Mouse (Mus musculus) C2C12 (cell line): ENCODE measurements around the gene Bcas3. TPM values are rescaled to one million over a fixed set of nuclear protein-coding genes. Genes with fewer than 3 reads are reported as not detected.

ENCODE experiments used
- H3K27me3 ChIP-seq: one replicate; pipeline ENCODE4 v1.6.1; 2011; ENCODE audit not compliant: control insufficient read depth, insufficient read depth, insufficient read length
- H3K36me3 ChIP-seq: one replicate; pipeline ENCODE4 v1.6.1; 2011; ENCODE audit not compliant: control insufficient read depth, insufficient read depth
- H3K4me3 ChIP-seq: one replicate; pipeline ENCODE4 v1.5.1; 2011; ENCODE audit warnings: mild to moderate bottlenecking, control low read depth; ENCODE audit not compliant: poor library complexity, insufficient read depth, severe bottlenecking
- H3K79me2 ChIP-seq: one replicate; pipeline ENCODE4 v1.6.1; 2011; ENCODE audit not compliant: control insufficient read depth, insufficient read depth
- H3K79me3 ChIP-seq: one replicate; pipeline ENCODE4 v1.6.1; 2011; ENCODE audit warnings: low read depth, control low read depth
- H3ac ChIP-seq: one replicate; pipeline ENCODE3; 2011; ENCODE audit warnings: low read depth; ENCODE audit not compliant: control insufficient read depth, insufficient read length
- CEBPB ChIP-seq: IDR thresholded peaks from one replicate; pipeline ENCODE4 v1.6.1; 2011; ENCODE audit warnings: low read depth, mild to moderate bottlenecking, control low read depth, moderate library complexity
- CTCF ChIP-seq: IDR thresholded peaks from one replicate; pipeline ENCODE4 v1.5.1; 2011; ENCODE audit not compliant: control insufficient read depth, insufficient read depth, insufficient read length
- FOSL1 ChIP-seq: IDR thresholded peaks from one replicate; pipeline ENCODE4 v1.8.0; 2011; ENCODE audit warnings: mild to moderate bottlenecking, low read length; ENCODE audit not compliant: poor library complexity, insufficient read depth, severe bottlenecking
- MAX ChIP-seq: IDR thresholded peaks from one replicate; pipeline ENCODE4 v1.6.1; 2011; ENCODE audit warnings: mild to moderate bottlenecking, control low read depth
- MYOD1 ChIP-seq: IDR thresholded peaks from one replicate; pipeline ENCODE4 v1.6.1; 2011; ENCODE audit warnings: low read depth; ENCODE audit not compliant: control insufficient read depth, insufficient read length
- MYOG ChIP-seq: IDR thresholded peaks from one replicate; pipeline ENCODE4 v1.6.1; 2011; ENCODE audit not compliant: control insufficient read depth, insufficient read length; ENCODE audit errors: extremely low read depth
- USF1 ChIP-seq: IDR thresholded peaks from one replicate; pipeline ENCODE4 v1.6.1; 2011; ENCODE audit warnings: low read depth, mild to moderate bottlenecking, control low read depth, moderate library complexity
- polyA plus RNA-seq: library from polyadenylated mRNA; unstranded; fragments of >200 nt; fragmentation: generic; extraction: Trizol; gene quantifications from one replicate; pipeline ENCODE4 v1.2.1, GENCODE M21; 2012; ENCODE audit warnings: missing spikeins

Bcas3 gene
- polyA plus RNA-seq, 1 experiment = 11.1 TPM

- Histone ChIP-seq H3K4me3 (no peak overlapping the region), H3K36me3 (no peaks in the 10 kb centered on the region), H3K79me2 (no peaks in the 10 kb centered on the region), H3ac (no peak overlapping the region), H3K27me3 (no peaks in the 10 kb centered on the region), H3K79me3 (no peaks in the 10 kb centered on the region)
- TF ChIP-seq MYOG (no peak), FOSL1 (no peak), MAX (no peak), CEBPB (no peak)
These were observed 285.9 kb downstream of the Bcas3 start for GRCm38 (mm10) chr11:85638696-85639495.

DNA sequence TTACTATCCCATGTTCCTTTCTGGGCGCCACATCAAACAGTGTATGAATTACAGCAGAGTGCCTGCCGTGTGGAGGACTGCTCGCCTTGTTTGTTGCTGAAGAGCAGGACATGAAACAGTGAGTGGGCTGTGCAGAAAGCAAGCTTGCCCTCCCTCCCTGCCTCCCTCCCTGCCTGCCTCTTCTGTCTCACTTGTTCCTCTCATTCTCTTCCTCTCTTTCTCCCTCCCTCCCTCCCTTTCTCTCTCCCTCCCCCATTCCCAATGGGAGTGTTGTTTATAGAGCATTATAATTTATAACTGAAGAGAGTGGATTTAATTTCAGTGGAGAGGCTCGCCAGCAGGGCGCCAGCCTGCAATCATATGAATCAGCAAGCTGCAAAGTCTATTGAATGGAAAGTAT is 287.7 kb downstream of the Bcas3 start:
- H3ac ChIP-seq = peak overlapping the region; percentile 53
- no peak for TF ChIP-seq MYOG
- no peak for TF ChIP-seq FOSL1
- TF ChIP-seq CEBPB = no peak
- no peaks in the 10 kb centered on the region for H3K79me2 ChIP-seq
- H3K27me3 ChIP-seq = no peaks in the 10 kb centered on the region
- H3K79me3 ChIP-seq = no peaks in the 10 kb centered on the region
- H3K36me3 ChIP-seq = no peaks in the 10 kb centered on the region
- no peak overlapping the region for H3K4me3 ChIP-seq

DNA sequence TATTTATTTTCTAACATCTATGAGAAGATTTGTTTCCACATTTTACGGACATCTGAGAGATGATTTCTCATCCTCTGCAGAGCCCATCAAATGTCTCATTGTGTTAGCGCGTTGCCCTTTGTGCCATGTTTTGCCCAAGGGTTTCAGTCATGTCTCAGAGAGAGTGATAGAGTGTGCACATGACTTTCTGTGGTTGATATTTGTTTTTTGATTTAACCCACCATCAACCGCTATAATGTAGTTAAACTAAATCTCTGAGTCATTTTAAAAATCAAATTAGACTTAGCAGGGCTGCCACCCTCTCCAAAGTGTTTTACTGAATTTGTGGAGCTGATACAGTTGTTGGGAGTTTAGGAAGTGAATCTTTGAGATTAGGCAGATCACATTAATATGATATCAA is 288.5 kb downstream of the Bcas3 start:
- H3K79me3 ChIP-seq = no peaks in the 10 kb centered on the region
- TF ChIP-seq MAX (no peak), MYOG (no peak), CTCF (no peak), FOSL1 (no peak), USF1 (peak; percentile 74)
- no peak overlapping the region for H3K4me3 ChIP-seq
- no peaks in the 10 kb centered on the region for H3K36me3 ChIP-seq
- no peaks in the 10 kb centered on the region for H3K79me2 ChIP-seq
- no peak overlapping the region for H3ac ChIP-seq
- no peaks in the 10 kb centered on the region for H3K27me3 ChIP-seq

DNA sequence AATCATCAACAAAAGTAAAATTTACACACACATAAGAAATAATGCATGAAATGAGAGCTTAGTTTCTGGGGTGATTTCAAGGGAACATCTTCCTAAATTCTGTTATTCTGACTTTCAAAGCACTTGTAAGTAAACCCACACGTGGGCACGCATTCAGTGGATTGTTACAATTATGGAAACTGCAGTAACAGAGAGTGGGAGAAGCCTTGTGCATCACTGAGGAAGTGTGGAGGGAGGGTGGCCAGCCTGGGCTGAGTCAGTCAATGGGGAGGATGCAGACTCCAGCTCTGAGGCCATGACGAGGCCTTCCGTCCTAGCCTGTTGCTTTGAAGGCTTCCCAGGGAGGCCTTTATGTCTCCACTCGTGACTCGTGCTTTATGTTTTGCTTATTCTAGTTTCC is 289.6 kb downstream of the Bcas3 start:
- H3ac ChIP-seq = no peak overlapping the region
- no peak overlapping the region for H3K4me3 ChIP-seq
- no peaks in the 10 kb centered on the region for H3K79me2 ChIP-seq
- H3K27me3 ChIP-seq = no peaks in the 10 kb centered on the region
- TF ChIP-seq FOSL1 (no peak), MYOG (no peak), CTCF (no peak), MYOD1 (no peak), CEBPB (no peak), MAX (no peak), USF1 (no peak)
- H3K79me3 ChIP-seq = no peaks in the 10 kb centered on the region
- H3K36me3 ChIP-seq = no peaks in the 10 kb centered on the region

- Histone ChIP-seq H3ac (no peak overlapping the region), H3K36me3 (no peaks in the 10 kb centered on the region), H3K4me3 (no peak overlapping the region), H3K79me2 (no peaks in the 10 kb centered on the region), H3K79me3 (no peaks in the 10 kb centered on the region), H3K27me3 (no peaks in the 10 kb centered on the region)
- TF ChIP-seq USF1 (no peak), CEBPB (no peak), MAX (no peak), MYOD1 (no peak), CTCF (no peak), FOSL1 (no peak)
These were observed 290.1 kb downstream of the Bcas3 start for GRCm38 (mm10) chr11:85643025-85643424.

- no peaks in the 10 kb centered on the region for H3K79me2 ChIP-seq
- TF ChIP-seq USF1 (no peak), FOSL1 (no peak), MAX (no peak), CEBPB (no peak), MYOG (no peak), CTCF (no peak)
- no peaks in the 10 kb centered on the region for H3K79me3 ChIP-seq
- H3K36me3 ChIP-seq = no peaks in the 10 kb centered on the region
- H3K4me3 ChIP-seq = no peak overlapping the region
- H3K27me3 ChIP-seq = no peaks in the 10 kb centered on the region
- H3ac ChIP-seq = no peak overlapping the region
These were observed 290.6 kb downstream of the Bcas3 start for GRCm38 (mm10) chr11:85643479-85644000.
